8 mouse cellular contexts compared by ENCODE assay signal in the genomic region with DNA sequence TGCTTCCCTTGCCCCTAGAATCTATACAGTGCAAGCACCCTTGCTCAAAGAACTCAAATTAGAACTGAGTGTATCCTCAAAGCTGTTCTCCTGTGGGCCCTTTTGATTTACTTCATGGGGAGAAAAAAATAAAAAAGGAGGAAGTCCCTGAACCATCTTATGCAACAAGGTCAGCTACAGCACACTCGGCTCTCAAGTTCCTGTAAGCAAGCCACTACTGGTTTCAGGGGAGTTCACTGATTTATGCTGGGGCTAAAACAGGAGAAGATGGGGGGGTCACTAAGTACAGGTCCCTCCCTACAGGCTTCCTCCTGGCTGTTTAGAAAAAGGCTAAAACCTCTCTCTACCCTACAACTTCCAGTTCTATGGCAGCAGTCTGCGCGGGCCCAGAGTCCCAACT. TPM values are rescaled to one million over a fixed set of nuclear protein-coding genes. Genes with fewer than 3 reads are reported as not detected.
DNase-seq lines count a peak whose midpoint lies in the region; ATAC-seq and TF ChIP-seq lines count a peak whose summit lies in the region.
"Had no signal": no experiment of that assay in that cellular context is flagged by ENCODE, and none has a peak within 500 bp of the region (broad histone marks: within the 10 kb centered on the region; RNA-seq: fewer than 3 reads in every experiment).

No protein-coding gene starts in this region.

- H3K27me3 ChIP-seq in kidney, embryonic 16.5 days (ENCODE audit: insufficient read depth, low read length): no peaks in the 10 kb centered on the region
- no peaks in the 10 kb centered on the region for H3K27me3 ChIP-seq in CH12.LX (replicated peaks)
- no peaks in the 10 kb centered on the region for H3K27me3 ChIP-seq in hindbrain, embryonic 13.5 days
- H3K27me3 ChIP-seq in hindbrain, postnatal 0 days (ENCODE audit: insufficient read depth, low read length): no peaks in the 10 kb centered on the region
- H3K27me3 ChIP-seq: neural tube, embryonic 13.5 days had no signal

- no peaks in the 10 kb centered on the region for H3K9me3 ChIP-seq in kidney, embryonic 16.5 days (ENCODE audit: low read length)
- H3K9me3 ChIP-seq in CH12.LX (replicated peaks; ENCODE audit: low read length): no peaks in the 10 kb centered on the region
- no peaks in the 10 kb centered on the region for H3K9me3 ChIP-seq in hindbrain, embryonic 13.5 days
- H3K9me3 ChIP-seq in hindbrain, postnatal 0 days (ENCODE audit: low read length): no peaks in the 10 kb centered on the region
- H3K9me3 ChIP-seq: neural tube, embryonic 13.5 days had no signal

- no peak overlapping the region for H3K4me2 ChIP-seq in kidney, embryonic 16.5 days (replicated peaks; ENCODE audit: low read depth, low read length)
- no peak overlapping the region for H3K4me2 ChIP-seq in CH12.LX (ENCODE audit: insufficient read depth, low read depth, poor library complexity, severe bottlenecking)
- no peak overlapping the region for H3K4me2 ChIP-seq in hindbrain, embryonic 13.5 days
- H3K4me2 ChIP-seq in hindbrain, postnatal 0 days (ENCODE audit: low read depth, low read length): no peak overlapping the region
- H3K4me2 ChIP-seq: neural tube, embryonic 13.5 days had no signal

- no peak for TF ChIP-seq CTCF in CH12.LX (conservative IDR thresholded peaks at IDR 0.05 in 1 of 2, IDR thresholded peaks at IDR 0.05 in 1 of 2; ENCODE audit: low read depth in 2 of 2, low read length in 2 of 2)
- no peak for TF ChIP-seq CTCF in hindbrain, postnatal 0 days (IDR thresholded peaks at IDR 0.05; ENCODE audit: low read depth)

- in situ Hi-C loops in CH12.LX (cut with MboI; ENCODE audit: low pct_ligation_motif_present, low pct_unique_long_range_greater_than_20kb, low sequenced_read_pairs): no loop called here

- no peak for TF ChIP-seq EP300 in CH12.LX (IDR thresholded peaks at IDR 0.05; ENCODE audit: low read length)

- dilution Hi-C loops in CH12.LX (cut with MboI; ENCODE audit: extremely low pct_ligation_motif_present, extremely low pct_unique_long_range_greater_than_20kb, low sequenced_read_pairs): no loop called here

- no peak for TF ChIP-seq RAD21 in CH12.LX (IDR thresholded peaks at IDR 0.05; ENCODE audit: low read depth, low read length)

- H3K9ac ChIP-seq in kidney, embryonic 16.5 days (replicated peaks; ENCODE audit: low read length): no peak overlapping the region
- H3K9ac ChIP-seq in CH12.LX (ENCODE audit: insufficient read depth, low read depth): no peak overlapping the region
- no peak overlapping the region for H3K9ac ChIP-seq in hindbrain, embryonic 13.5 days
- no peak overlapping the region for H3K9ac ChIP-seq in hindbrain, postnatal 0 days (replicated peaks; ENCODE audit: low read length)
- H3K9ac ChIP-seq: neural tube, embryonic 13.5 days had no signal

- no peak overlapping the region for H3K4me3 ChIP-seq in kidney, embryonic 16.5 days (ENCODE audit: low read length)
- H3K4me3 ChIP-seq in CH12.LX (replicated peaks in 1 of 3; ENCODE audit: low read depth in 2 of 3, low read length in 2 of 3, poor library complexity in 1 of 3): no peak overlapping the region
- no peak overlapping the region for H3K4me3 ChIP-seq in hindbrain, embryonic 13.5 days
- no peak overlapping the region for H3K4me3 ChIP-seq in hindbrain, postnatal 0 days (ENCODE audit: low read length)
- H3K4me3 ChIP-seq: neural tube, embryonic 13.5 days had no signal

- peaks cover 15% of the 10 kb centered on the region; the same call in 1 of the 2 replicates for H3K4me1 ChIP-seq in kidney, embryonic 16.5 days (ENCODE audit: insufficient read depth, low read length)
- H3K4me1 ChIP-seq in CH12.LX (ENCODE audit: control insufficient read depth in 1 of 2, insufficient read depth in 2 of 2): peaks cover 12 to 25% of the 10 kb centered on the region in 2 experiments
- no peaks in the 10 kb centered on the region for H3K4me1 ChIP-seq in hindbrain, embryonic 13.5 days (replicated peaks)
- H3K4me1 ChIP-seq in hindbrain, postnatal 0 days (ENCODE audit: insufficient read depth, low read length): no peaks in the 10 kb centered on the region
- H3K4me1 ChIP-seq: neural tube, embryonic 13.5 days had no signal

- ATAC-seq in kidney, embryonic 16.5 days (ENCODE audit: low FRiP score, low TSS enrichment): no peak
- no peak for ATAC-seq in hindbrain, embryonic 13.5 days (ENCODE audit: low FRiP score)
- no peak for ATAC-seq in hindbrain, postnatal 0 days

- 55% methylated on average over 3 of the region's 3 CpGs for WGBS in kidney, embryonic 16.5 days
- WGBS in hindbrain, embryonic 13.5 days: 93% methylated on average over 3 of the region's 3 CpGs
- WGBS in hindbrain, postnatal 0 days: 89% methylated on average over 3 of the region's 3 CpGs

- no peaks in the 10 kb centered on the region for H3K79me2 ChIP-seq in CH12.LX (replicated peaks; ENCODE audit: control insufficient read depth, extremely low read depth, insufficient read depth, poor library complexity, severe bottlenecking)

- no peak for DNase-seq in kidney, postnatal 4 days
- DNase-seq in CH12.LX (ENCODE audit: extremely low read depth): no peak
- peak; percentile 45 for DNase-seq in brain, adult 2 months (ENCODE audit: low read depth, low spot score)
- DNase-seq in lung, postnatal 25 days (ENCODE audit: low spot score): peak; percentile 68
- DNase-seq in hindbrain, postnatal 0 days (ENCODE audit: low spot score): no peak

- no peak for TF ChIP-seq POLR2A in CH12.LX (IDR thresholded peaks at IDR 0.05; ENCODE audit: low read depth, low read length)

- 0 out of 2 replicates have a peak overlapping the region, but pooled peaks have one; percentile 3 for H3K27ac ChIP-seq in kidney, embryonic 16.5 days (ENCODE audit: low read length)
- no peak overlapping the region for H3K27ac ChIP-seq in CH12.LX (ENCODE audit: insufficient read depth, low read depth)
- H3K27ac ChIP-seq in hindbrain, embryonic 13.5 days: no peak overlapping the region
- H3K27ac ChIP-seq in hindbrain, postnatal 0 days: no peak overlapping the region
- H3K27ac ChIP-seq: neural tube, embryonic 13.5 days had no signal

- no peaks in the 10 kb centered on the region for H3K36me3 ChIP-seq in kidney, embryonic 16.5 days (ENCODE audit: insufficient read depth, low read length)
- H3K36me3 ChIP-seq in CH12.LX (replicated peaks in 1 of 2; ENCODE audit: control insufficient read depth in 1 of 2, insufficient read depth in 1 of 2, low read length in 1 of 2): no peaks in the 10 kb centered on the region
- H3K36me3 ChIP-seq in hindbrain, embryonic 13.5 days: no peaks in the 10 kb centered on the region
- H3K36me3 ChIP-seq in hindbrain, postnatal 0 days (ENCODE audit: insufficient read depth, low read length): no peaks in the 10 kb centered on the region
- H3K36me3 ChIP-seq: neural tube, embryonic 13.5 days had no signal

TF ChIP-seq in CH12.LX, 34 proteins besides CTCF, POLR2A, EP300 and RAD21:
- TF ChIP-seq ZNF384 (IDR thresholded peaks at IDR 0.05; ENCODE audit: low read depth, low read length) (peak; percentile 82), PAX5 (IDR thresholded peaks at IDR 0.05; ENCODE audit: low read length) (no peak)

RNA-seq across cellular contexts. Expression of gene Wipf1, which starts 17.5 kb away (rescaled TPM):
- 8.6 and 10.4 TPM in 2 replicates for polyA plus RNA-seq in kidney, embryonic 16.5 days (2015; fragmentation: Nextera tagmentation; extraction: Ambion mirVana)
- total RNA-seq in CH12.LX (2012; rRNA removed): 18.3 and 19.2 TPM in 2 replicates
- 18.8 and 21.8 TPM in 2 replicates for total RNA-seq in CH12.LX (2014; rRNA removed)
- 88.7 and 95.0 TPM in 2 replicates for polyA plus RNA-seq in CH12.LX (2012; ENCODE audit: insufficient read length, low read depth)
- 2.3 and 2.5 TPM in 2 replicates for polyA plus RNA-seq in hindbrain, embryonic 13.5 days (2015; fragmentation: Nextera tagmentation; extraction: Ambion mirVana)
- total RNA-seq in hindbrain, postnatal 0 days (2014; rRNA removed): 2.4 and 3.0 TPM in 2 replicates
- 2.6 TPM in 2 replicates for polyA plus RNA-seq in hindbrain, postnatal 0 days (2015; fragmentation: Nextera tagmentation; extraction: Ambion mirVana)

Comparison
In these comparisons a context has a peak if more than half of its experiments do, and no peak if none do; other contexts are left out.
1. DNase-seq: peak in brain, adult 2 months (single experiment) and lung, postnatal 25 days (single experiment); none in kidney, postnatal 4 days (0 of 2), CH12.LX (single experiment) and hindbrain, postnatal 0 days (single experiment).